In the genomic region with DNA sequence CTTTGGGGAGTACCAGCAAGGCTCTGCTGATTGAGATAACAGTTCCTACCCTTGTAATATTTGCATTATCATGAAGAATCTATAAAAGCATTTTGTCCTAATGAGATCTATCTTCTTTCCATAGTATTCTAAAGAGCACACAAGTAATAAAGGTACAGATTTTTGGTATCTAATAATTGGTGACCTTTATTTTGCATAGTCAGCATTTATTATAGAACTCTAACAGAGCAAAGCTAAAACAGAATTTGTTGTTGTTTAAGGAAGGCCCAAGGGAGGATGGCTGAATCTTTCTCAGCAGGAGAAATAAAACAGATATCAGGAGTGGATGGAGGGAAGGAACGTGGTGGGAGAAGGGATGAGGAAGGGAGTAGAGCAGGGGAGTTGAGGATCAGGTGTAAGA, we compare ENCODE assay signal across 16 mouse cellular contexts.
"Had no signal": no experiment of that assay in that cellular context is flagged by ENCODE, and none has a peak within 500 bp of the region (broad histone marks: within the 10 kb centered on the region; RNA-seq: fewer than 3 reads in every experiment).

No protein-coding gene starts in this region.

- H3K9ac ChIP-seq: neural tube, embryonic 12.5 days; neural tube, embryonic 13.5 days; neural tube, embryonic 15.5 days; stomach, embryonic 15.5 days had no signal

- H3K27ac ChIP-seq: neural tube, embryonic 12.5 days; neural tube, embryonic 13.5 days; neural tube, embryonic 15.5 days; stomach, embryonic 15.5 days; stomach, postnatal 0 days had no signal

- H3K27me3 ChIP-seq: neural tube, embryonic 12.5 days; neural tube, embryonic 13.5 days; neural tube, embryonic 15.5 days; stomach, embryonic 15.5 days had no signal

- H3K4me3 ChIP-seq: neural tube, embryonic 12.5 days; neural tube, embryonic 13.5 days; neural tube, embryonic 15.5 days; stomach, embryonic 15.5 days had no signal

- H3K36me3 ChIP-seq: neural tube, embryonic 12.5 days; neural tube, embryonic 13.5 days; neural tube, embryonic 15.5 days; stomach, embryonic 15.5 days had no signal

- H3K9me3 ChIP-seq: neural tube, embryonic 12.5 days; neural tube, embryonic 13.5 days; neural tube, embryonic 15.5 days; stomach, embryonic 15.5 days had no signal

- H3K4me1 ChIP-seq: neural tube, embryonic 12.5 days; neural tube, embryonic 13.5 days; neural tube, embryonic 15.5 days; stomach, embryonic 15.5 days had no signal

- DNase-seq: retina, postnatal 1 day; right cerebral cortex, postnatal 14 days; right cerebral cortex, postnatal 25 days; right cerebral cortex, postnatal 4 days; spleen, adult 18-20 months; thymus, adult 18-20 months; thymus, adult 2 months; thymus, postnatal 14 days; thymus, postnatal 25 days; thymus, postnatal 36 days; thymus, postnatal 4 days had no signal

- H3K4me2 ChIP-seq: neural tube, embryonic 12.5 days; neural tube, embryonic 13.5 days; neural tube, embryonic 15.5 days; stomach, embryonic 15.5 days had no signal
